Mouse (Mus musculus) frontal cortex, adult (tissue): ENCODE results near the gene Numa1.
A peak's percentile ranks its signal among the peaks of the same experiment; 100 is the strongest.
"Not testable (repeated sequence)": the region's sequence is repeated elsewhere in the genome, so short reads cannot be mapped to it uniquely, and the experiment has no call there.

Source experiments
- ATAC-seq: cut with Nextera tagmentation; 2 replicates; pipeline ENCODE4 v1.9.2; 2017; ENCODE audit warnings: mild to moderate bottlenecking, moderate library complexity, mixed read lengths; ENCODE audit not compliant: low TSS enrichment

The Numa1 gene

DNA sequence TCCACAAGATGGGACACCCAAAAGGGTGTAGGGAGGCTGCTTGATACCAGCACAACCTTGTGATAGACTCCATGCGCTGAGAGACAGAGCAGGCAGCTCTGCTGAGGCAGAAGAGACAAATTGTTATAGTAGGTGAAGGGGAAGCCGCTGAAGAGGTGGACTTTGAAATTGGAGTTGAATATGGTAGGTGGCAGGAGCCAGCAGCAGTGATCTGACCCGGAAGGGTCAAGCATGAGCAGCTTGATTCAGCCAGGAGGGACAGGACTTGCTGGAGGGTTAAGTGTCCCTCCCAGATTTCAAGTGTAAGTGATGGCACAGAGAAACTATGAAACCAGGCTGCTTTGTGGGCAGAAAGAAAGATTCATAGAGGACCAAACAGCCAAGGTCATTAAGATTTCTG lies 51.2 kb downstream of the Numa1 start:
- no peak for ATAC-seq

DNA sequence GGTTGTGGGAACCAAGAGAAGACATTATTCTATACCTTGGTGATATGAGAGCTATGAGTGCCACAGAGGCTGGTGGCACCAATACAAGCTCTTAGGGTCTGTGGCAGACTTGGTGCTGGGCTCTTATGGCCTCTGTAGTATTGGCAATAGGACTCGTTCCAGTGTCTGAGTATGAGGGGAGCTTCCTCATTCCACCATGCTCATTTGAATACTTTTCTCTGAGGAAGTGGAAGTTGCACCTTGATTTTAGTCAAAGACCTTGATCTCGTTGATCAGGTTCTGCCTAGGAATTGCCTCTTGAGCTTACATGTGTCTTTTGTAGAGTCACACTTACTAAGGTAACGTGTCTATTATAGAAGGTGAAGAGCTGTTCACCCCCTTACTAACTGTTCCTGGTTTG lies 60.3 kb downstream of the Numa1 start:
- no peak for ATAC-seq

DNA sequence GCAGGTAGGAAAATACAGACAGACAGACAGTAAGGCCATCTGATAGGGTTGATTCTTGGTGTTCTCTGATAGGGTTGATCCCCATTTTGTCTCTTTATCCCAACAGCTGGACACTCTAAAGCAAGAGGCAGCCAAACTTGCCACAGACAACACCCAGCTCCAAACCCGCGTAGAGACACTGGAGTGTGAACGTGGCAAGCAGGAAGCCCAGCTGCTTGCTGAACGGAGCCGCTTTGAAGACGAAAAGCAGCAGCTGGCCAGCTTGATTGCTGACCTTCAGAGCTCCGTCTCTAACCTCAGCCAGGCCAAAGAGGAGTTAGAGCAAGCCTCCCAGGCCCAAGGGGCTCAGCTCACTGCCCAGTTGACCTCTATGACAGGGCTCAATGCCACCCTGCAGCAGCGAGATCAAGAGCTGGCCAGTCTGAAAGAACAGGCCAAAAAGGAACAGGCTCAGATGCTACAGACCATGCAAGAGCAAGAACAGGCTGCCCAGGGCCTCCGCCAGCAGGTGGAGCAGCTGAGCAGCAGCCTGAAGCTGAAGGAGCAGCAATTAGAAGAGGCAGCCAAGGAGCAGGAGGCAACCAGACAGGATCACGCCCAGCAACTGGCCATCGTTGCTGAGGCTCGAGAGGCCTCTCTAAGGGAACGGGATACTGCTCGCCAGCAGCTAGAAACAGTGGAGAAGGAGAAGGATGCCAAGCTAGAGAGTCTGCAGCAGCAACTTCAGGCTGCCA lies 64.5 kb downstream of the Numa1 start:
- ATAC-seq: peak; percentile 79

DNA sequence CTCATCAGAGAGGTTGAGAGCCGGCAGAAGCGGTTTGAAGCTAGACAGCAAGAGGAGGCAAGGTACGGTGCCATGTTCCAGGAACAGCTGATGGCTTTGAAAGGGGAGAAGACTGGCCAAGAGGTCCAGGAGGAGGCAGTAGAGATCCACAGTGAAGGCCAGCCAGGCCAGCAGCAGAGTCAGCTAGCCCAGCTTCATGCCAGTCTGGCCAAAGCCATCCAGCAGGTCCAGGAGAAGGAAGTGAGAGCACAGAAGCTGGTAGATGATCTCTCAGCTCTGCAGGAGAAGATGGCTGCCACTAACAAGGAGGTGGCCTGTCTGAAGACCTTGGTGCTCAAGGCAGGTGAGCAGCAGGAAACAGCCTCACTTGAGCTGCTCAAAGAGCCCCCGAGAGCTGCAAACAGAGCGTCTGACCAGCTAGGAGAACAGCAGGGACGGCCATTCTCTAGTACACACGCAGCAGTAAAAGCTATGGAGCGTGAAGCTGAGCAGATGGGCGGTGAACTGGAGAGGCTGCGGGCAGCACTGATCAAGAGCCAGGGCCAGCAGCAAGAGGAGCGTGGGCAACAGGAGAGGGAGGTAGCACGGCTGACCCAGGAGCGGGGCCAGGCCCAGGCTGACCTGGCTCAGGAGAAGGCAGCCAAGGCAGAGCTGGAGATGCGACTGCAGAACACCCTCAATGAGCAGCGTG lies 65.7 kb downstream of the Numa1 start:
- ATAC-seq: no peak

GRCm38 (mm10) chr7:102000296-102000695 lies 66.4 kb downstream of the Numa1 start:
- ATAC-seq: no peak

DNA sequence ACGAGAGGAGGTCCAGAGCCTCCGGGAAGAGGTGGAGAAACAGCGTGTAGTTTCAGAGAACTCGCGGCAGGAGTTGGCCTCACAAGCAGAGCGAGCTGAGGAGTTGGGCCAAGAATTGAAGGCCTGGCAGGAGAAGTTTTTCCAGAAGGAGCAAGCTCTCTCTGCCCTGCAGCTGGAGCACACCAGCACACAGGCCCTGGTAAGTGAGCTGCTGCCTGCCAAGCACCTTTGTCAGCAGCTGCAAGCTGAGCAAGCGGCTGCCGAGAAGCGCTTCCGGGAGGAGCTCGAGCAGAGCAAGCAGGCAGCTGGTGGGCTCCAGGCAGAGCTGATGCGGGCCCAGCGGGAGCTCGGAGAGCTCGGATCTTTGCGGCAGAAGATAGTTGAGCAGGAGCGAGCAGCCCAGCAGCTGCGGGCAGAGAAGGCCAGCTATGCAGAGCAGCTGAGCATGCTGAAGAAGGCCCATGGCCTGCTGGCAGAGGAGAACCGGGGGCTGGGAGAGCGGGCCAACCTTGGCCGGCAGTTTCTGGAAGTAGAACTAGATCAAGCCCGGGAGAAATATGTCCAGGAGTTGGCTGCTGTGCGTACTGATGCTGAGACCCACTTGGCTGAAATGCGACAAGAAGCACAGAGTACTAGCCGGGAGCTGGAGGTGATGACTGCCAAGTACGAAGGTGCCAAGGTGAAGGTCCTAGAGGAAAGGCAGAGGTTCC lies 67.2 kb downstream of the Numa1 start:
- ATAC-seq: peak; percentile 32

- ATAC-seq: no peak
Measured at GRCm38 (mm10) chr7:102006520-102006919, 72.6 kb downstream of the Numa1 start.

DNA sequence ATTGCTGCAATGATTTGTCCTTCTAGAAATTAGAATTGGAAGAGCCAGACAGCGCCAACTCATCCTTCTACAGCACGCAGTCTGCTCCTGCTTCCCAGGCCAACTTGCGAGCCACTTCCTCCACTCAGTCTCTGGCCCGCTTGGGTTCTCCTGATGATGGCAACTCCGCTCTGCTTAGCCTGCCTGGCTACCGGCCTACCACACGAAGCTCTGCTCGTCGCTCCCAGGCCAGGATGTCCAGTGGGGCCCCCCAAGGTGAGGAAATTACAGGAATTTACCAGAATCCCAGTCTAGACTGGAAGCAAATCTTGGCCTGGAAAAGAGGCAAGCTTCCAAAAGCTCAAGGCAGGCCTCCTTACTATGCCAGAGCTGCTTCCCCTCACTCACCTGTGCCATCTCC lies 77.9 kb downstream of the Numa1 start:
- ATAC-seq: 0 out of 2 replicates have a peak, but pooled peaks have one; percentile 13

GRCm38 (mm10) chr7:102013416-102013815 lies 79.5 kb downstream of the Numa1 start:
- no peak for ATAC-seq

DNA sequence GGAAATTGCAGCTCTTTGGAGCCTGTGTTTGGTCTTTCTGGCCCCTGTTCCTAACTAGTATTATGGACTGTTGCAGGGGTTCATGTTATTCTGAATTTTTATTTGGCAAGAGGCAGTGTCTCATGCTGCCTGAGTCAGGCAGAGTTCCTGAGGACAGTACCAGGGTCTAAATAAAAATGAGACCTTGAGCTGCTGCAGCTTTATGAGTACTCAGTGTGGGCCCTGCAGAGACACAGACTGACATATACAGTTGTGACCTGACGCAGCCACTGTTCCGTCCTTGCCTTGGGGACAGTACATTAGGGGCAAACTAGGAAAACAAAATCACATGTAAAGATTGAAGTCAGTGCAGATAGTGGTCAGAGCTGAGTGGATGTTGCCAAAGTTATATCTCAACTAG lies 81.1 kb downstream of the Numa1 start:
- ATAC-seq: no peak

GRCm38 (mm10) chr7:102016936-102017335 lies 83.0 kb downstream of the Numa1 start:
- no peak for ATAC-seq

DNA sequence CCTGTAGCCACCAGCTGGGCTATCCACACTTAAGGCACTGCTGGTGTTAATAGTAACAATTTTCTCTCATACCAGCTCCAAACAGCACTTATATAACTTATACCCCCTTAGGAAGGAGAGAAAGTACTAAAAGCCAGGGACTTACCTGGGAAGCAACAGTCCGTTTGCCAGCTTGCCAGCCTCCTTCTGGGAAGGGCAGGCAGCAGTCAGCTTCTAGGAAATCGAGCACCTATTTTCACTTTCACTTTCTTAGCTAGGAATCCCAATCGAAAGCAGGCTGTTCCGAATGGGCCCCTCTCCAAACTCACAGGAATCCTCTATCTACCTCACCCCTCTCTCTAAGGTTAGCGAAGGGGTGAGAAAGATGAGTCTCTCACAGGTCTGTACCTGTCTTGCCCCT lies 83.5 kb downstream of the Numa1 start:
- peak; percentile 10; the same call in 1 of the 2 replicates for ATAC-seq

DNA sequence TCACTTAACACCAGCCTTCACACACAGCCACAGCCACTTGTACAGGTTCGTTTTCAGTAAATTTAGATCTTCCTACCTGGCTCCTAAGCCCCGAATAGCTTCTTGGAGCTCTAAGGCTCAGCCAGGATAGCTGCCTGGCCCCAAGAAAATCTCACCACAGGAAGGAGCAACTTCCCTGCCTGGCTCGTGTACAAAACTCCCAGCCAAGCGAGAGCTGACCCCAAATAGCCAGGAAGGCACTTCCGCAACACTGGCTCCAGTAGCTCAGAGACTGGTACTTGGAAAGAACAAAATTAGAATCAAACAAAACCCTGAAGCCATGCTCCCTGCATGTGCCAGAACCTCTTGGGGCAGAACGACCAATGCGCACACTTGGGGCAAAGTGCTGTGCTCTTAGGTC lies 84.1 kb downstream of the Numa1 start:
- no peak for ATAC-seq

DNA sequence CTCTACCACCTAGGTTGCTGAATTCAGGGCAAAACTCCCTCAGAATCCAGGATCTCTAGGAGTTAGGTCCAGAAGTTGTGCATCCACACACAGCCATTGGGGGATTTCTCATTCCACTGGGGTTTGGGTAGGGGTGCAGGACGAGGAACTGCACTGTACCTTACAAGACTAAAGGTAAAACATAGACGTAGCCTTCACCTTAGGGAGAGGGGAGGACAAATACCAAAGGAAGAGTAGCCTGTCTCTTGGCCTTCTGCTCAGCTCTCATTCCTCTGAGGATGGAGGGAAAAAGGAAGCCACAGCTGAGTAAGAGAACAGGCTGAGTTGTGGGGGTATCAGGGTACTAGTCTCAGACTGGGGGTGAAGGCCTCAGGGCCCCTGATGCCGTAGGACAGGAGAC lies 84.7 kb downstream of the Numa1 start, which contains the start of gene Il18bp:
TSS of gene Il18bp (minus strand) at position 101 of the 400 bp plus-strand sequence.
- ATAC-seq: no peak

DNA sequence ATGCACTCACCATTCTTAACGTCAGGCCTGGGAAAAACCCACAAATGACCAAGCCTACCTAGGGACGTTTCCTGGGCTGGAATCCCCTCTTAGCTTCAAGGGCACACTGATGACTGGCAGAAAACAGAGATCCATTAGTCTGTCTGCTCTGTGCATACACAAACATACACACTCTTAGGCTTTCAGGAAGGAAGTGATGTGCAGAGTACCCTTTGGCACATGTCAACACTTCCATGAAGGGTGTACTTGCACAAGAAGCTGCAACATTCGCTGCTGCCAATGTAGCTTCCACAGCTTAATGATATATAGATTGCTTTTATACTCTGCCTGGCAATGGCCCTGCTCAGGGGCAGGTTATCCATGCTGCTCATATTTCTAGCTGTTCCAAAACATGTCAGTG lies 85.5 kb downstream of the Numa1 start:
- no peak for ATAC-seq

DNA sequence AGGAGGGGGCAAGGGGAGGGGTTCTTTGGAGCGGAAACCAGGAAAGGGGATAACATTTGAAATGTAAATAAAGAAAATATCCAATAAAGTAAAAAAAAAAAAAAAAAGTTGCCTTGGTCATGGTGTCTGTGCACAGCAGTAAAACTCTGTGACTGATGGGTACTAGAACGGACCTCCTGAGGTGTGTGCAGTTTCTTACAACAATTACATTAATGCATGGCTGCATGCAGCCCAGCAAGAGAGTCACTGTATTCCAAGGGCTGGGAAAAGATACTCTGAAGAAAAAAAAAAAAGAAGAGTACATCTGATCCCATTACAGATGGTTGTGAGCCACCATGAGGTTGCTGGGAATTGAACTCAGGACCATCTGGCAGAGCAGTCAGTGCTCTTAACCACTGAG lies 87.0 kb downstream of the Numa1 start:
- not testable (repeated sequence) for ATAC-seq

DNA sequence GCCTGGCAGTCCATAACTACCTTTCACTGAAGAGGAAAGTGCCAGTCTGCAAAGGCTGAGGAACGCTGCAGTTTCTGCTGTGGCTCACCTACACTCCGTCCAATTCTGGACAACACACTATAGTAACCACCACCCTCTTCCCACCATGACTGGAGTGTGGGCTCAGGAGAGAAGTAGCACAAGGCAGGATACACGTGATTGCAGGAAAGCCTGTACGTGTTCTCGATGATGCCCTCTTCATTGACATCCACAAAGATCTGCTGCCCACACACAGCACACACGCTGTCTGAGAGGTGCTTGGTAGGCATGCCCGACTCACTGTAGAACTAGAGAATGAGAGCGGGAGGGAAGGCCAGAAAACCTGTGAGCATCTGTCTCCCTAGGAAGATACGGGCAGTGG lies 89.9 kb downstream of the Numa1 start:
- peak; percentile 69 for ATAC-seq

DNA sequence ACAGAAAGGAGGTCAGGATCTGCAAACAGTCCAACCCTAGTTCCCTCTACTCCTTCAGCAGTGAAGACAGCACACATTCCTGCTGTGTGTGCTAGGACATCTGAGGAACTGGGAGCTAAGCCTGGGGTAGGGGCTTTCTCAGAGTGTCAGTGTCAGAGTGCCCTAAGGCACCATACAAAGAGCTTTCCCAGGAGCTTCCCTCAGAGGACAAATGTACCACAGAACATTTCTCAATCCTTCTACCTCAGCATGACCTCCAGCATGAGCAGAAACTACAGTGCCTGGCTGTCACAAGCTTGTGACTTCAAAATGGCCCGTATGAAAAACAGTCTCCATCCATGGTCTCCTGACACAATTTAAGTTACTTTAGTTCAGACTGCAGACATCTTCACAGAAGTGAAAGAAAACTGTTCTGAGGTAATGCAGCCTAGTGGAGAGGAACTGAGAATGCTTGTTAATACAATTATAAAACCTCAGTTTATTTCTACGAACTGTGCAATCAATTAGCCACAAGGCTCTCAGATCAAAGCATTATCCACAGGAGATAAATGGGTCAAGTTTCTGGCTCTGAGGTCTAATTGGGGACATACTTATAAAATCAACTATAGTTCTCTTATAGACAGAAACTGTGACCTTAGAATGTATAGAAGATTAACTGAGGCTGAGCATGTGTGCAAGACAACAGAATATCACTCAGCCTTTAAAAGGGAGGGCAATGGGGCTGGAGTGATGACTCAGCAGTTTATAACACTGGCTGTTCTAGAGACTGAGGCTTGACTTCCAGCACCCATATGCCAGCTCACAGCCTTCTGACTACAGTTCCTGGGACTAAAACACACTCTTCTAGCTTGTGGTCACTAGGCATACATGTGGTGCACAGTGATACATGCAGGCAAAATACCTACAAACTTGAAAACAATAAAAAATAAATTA lies 91.5 kb downstream of the Numa1 start:
- ATAC-seq: no peak

DNA sequence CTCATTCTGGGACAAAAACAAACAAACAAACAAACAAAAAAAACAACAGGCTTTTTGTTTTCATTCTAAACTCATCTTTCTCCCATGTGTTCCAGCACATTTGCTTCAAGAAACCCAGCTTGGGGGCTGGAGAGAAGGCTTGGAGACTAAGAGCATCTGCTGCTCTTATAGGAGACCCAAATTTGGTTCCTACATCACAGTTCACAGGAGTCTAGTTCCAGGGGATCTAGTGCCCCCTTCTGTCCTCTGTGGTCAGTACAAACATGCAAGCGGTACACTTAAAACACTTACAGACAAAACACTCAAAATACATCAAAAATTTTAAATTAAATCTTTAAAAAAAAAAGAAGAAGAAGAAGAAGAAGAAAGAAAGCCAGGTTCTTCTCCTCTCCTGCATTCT lies 101.0 kb downstream of the Numa1 start:
- ATAC-seq: no peak

DNA sequence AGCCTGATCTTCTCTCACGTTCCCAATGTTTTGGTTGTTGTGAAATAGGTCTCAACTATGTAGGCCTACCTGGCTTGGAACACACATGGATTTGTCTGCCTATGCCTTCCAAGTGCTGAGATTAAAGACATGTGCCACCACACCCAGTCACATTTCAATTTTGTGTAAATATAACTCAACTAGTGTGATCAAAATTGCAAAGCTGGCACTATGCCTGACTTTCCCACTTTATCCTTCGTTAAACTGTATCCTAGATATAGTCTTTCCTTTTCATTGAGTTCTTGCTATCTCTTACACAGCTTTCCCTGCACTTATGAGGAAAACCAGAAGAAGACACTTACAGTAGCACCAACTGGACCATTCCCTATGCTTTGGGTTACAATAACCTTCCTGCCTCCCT lies 101.6 kb downstream of the Numa1 start:
- no peak for ATAC-seq

- peak; percentile 55 for ATAC-seq
Measured at GRCm38 (mm10) chr7:102037318-102037717, 103.4 kb downstream of the Numa1 start.

GRCm38 (mm10) chr7:102042314-102042713 lies 108.4 kb downstream of the Numa1 start:
- no peak for ATAC-seq
